Mouse (Mus musculus) layer of hippocampus, postnatal 10 days (tissue): ENCODE measurements around the gene Hist1h2bk. TPM values are rescaled to one million over a fixed set of nuclear protein-coding genes. Genes with fewer than 3 reads are reported as not detected.

ENCODE experiments used
- DNase-seq, 2 experiments: peaks; one replicate each; pipeline ENCODE4 v3.0.0; 2021; ENCODE audit warnings: low spot score in 2 of 2
- total RNA-seq, 2 experiments: library from RNA; stranded (reverse); gene quantifications; 2 replicates each; pipeline ENCODE4 v1.2.3; 2021

The Hist1h2bk gene
- total RNA-seq, 2 experiments from 2014 or later = 73.9 to 80.0 TPM

DNA sequence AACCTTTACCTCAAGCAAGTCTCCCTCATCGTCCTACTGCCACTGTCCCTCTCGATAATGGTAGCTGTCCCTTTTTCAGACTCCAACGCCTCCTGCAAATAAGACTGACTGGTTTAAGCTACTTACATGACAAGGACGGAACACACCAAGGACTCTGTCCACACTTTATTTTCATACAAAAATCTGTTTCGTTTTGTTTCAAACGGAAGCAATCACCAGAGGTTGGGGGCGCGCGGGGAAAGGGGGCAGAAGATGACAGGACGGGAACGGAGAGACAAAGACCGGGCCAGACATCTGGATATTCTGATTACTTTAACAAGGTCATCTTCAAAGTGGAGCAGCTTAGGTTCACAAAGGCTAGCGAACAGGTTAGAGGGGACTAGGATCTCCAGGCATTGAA is 22.0 kb upstream of the Hist1h2bk start:
- peak in 1 of 2 experiments; percentile 28 for DNase-seq

DNA sequence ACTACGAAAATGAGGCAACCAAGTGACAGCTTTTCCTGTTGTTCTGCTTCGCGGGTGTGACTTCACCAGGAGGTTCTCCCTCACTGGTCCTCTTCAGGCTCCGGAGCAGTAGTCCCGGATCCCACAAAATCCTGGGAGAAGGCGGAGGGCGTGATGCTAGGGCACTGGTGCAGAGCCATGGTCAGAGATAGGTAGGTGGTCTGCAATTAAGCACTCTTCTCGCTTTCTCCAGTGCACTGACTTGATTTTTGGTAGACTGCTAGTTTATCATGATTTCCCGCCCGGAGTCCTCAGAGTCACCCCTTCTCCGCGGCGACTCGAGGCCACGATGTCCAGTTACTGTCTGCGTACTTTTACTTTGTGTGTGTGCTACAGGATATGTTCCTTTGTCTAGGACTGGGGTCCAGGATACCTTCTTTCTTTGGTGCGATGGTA is 21.2 kb upstream of the Hist1h2bk start:
- DNase-seq = no peak

GRCm38 (mm10) chr13:22015479-22016450 is 19.9 kb upstream of the Hist1h2bk start:
- peak; percentile 65 to 73 for DNase-seq

GRCm38 (mm10) chr13:22019934-22020835 is 15.5 kb upstream of the Hist1h2bk start:
- peak in 1 of 2 experiments; percentile 32 for DNase-seq

GRCm38 (mm10) chr13:22020901-22021339 is 14.8 kb upstream of the Hist1h2bk start:
- DNase-seq = peak; percentile 60 to 75

DNA sequence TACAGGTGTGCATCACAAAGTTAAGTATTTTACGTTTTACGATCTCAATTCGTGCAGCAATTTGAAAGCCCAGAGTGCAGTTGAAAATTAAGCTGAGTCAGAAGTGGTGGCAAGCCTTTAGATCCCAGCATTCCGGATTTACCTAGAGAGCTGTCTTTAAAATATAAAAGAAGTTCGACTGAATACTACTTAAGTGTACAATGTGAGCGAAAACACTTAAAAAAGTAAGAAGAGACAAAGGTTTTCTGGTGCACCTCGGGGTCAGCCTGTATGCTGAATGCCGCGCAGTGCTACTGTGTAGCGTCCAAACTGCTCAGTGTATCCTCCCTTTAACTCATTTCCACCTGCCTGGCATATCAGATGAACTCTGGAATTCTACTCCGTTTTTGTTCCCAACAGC is 14.1 kb upstream of the Hist1h2bk start:
- DNase-seq = no peak

- DNase-seq = peak; percentile 68 to 79
Measured at GRCm38 (mm10) chr13:22022241-22022640, 13.4 kb upstream of the Hist1h2bk start.

- DNase-seq = peak; percentile 89 to 92
Measured at GRCm38 (mm10) chr13:22026058-22027031, 9.3 kb upstream of the Hist1h2bk start.

DNA sequence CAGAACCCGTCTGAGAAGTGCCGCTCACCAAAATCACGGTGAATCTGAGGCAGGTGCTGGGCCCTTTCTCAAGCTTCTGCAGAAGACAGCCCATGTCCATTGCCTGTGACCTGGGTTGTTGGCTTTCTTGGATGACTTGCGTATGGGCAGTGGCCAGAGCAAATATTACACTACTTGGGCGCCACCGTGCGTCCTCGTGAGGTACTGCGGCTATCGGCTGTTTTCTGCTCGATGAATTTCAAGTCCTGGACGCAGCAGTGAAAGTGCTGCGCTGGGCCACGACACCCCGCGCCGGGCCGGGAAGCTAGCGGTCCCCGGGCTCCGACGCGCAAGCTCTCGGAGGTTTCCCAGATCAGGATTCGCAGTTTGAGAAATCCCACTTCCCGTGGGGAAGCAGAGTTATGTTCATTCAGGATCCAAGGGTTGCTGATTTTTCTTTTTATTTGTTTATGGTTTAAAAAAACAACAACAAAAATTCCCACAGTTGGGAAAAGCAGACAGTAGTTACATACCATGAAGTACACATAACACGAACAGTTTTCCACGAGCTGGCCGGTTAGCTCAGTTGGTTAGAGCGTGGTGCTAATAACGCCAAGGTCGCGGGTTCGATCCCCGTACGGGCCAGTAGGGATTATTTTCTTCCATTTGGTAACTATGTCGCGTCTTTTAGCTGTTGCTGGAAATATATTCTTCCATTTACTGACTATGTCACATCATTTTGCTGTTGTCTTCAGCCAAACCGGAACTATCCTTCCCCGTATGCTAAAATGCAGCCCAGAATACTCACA is 6.8 kb upstream of the Hist1h2bk start:
- peak; percentile 96 for DNase-seq

- peak in 1 of 2 experiments; percentile 43 for DNase-seq
Measured at GRCm38 (mm10) chr13:22029928-22030327, 5.7 kb upstream of the Hist1h2bk start.

DNA sequence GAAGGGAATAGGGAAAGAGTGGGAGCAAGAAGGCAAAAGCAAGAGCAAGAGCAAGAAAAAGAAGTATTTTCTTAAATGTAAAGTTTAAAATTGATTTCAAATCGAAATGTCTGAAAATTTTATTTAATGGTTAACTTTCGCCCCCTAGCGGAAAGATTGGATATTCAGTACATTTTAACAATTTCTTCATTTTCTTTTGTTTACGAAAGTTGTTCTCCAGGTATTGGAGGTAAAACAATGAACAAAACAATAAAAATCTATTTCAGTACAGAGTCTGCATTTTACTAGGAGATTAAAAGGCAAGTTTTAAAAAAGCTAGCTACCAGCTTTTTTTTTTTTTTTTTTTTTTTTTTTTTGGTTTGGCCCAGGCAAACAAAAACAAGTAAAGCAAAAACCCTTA is 5.2 kb upstream of the Hist1h2bk start:
- DNase-seq = no peak

GRCm38 (mm10) chr13:22033741-22034442 is 1.8 kb upstream of the Hist1h2bk start:
- DNase-seq = no peak

GRCm38 (mm10) chr13:22034443-22035266 is 1.0 kb upstream of the Hist1h2bk start:
- DNase-seq = no peak

DNA sequence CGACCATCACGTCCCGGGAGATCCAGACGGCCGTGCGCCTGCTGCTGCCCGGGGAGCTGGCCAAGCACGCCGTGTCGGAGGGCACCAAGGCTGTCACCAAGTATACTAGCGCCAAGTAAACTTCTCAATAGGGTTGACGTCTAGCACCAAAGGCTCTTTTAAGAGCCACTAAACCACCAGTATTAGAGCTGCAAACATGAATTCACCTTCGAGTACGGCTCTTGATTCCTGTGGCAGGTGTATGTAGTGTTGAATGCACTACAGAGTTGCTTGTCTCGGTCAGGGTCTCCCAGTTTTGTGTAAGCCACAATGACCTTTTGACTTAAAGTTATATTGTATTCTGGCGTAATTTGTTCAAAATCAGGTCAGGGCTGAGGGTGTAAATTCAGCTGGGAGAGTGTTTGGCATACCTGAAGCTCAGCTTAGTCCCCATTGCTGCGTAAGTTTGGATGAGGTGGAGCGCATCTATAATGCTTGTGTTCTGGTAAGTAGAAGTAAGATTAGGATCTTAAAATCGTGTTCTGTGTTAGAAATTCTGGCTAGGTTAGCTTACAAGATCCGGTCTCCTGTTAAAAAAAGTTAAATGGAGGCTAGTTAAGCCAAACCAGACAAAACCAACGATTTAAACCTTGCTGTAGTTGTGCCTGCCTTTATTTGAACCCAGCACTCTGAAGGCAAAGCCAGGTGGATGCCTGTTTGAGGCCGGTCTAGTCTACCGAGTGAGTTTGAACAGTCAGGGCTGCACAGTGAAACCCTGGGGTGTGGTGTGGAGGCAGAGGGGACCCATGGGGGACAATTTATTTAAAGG is 683 bp downstream of the Hist1h2bk start:
- DNase-seq = no peak

- no peak for DNase-seq
Measured at GRCm38 (mm10) chr13:22036986-22037385, 1.3 kb downstream of the Hist1h2bk start.

GRCm38 (mm10) chr13:22037415-22037814 is 1.7 kb downstream of the Hist1h2bk start:
- DNase-seq = no peak

- DNase-seq = no peak
Measured at GRCm38 (mm10) chr13:22039364-22039763, 3.7 kb downstream of the Hist1h2bk start.
